Mouse (Mus musculus) heart, adult 2 months (tissue): ENCODE data around the gene Myzap.

Experiments
- CTCF ChIP-seq: fragments of 200-600 bp; IDR thresholded peaks from 2 replicates; pipeline ENCODE4 v1.8.1; 2022; ENCODE audit warnings: antibody characterized with exemption, mild to moderate bottlenecking, moderate library complexity
- EP300 ChIP-seq: fragments of 200-500 bp; IDR thresholded peaks from 2 replicates; pipeline ENCODE4 v1.6.1; 2011; ENCODE audit warnings: low read depth, low read length, control low read depth; ENCODE audit not compliant: insufficient read depth
- POLR2A ChIP-seq: fragments of 200-500 bp; IDR thresholded peaks from 2 replicates; pipeline ENCODE4 v1.6.1; 2011; ENCODE audit warnings: mild to moderate bottlenecking, low read depth, low read length, control low read depth; ENCODE audit not compliant: insufficient read depth

- TF ChIP-seq CTCF (no peak), POLR2A (0 out of 2 replicates have a peak, but pooled peaks have one; percentile 21), EP300 (peak; percentile 59; the same call in 1 of the 2 replicates)
Measured at GRCm38 (mm10) chr9:71573771-71574340, 18.3 kb downstream of the Myzap start.
